Mouse (Mus musculus) CD8-positive naive resting alpha-beta T cell, adult 57 days (primary cell): Measurements from ENCODE around the gene Tmem63a. TPM values are rescaled to one million over a fixed set of nuclear protein-coding genes. Genes with fewer than 3 reads are reported as not detected.

Experiments
- total RNA-seq: library from RNA; stranded (reverse); gene quantifications from one replicate; pipeline ENCODE4 v1.2.4, GENCODE M21; 2023

Tmem63a gene
- 53.5 TPM for total RNA-seq

GRCm38 (mm10) chr1:180942166-180943031 is at the start of gene Tmem63a:
Tmem63a (plus strand) TSS chr1:180942344.

DNA sequence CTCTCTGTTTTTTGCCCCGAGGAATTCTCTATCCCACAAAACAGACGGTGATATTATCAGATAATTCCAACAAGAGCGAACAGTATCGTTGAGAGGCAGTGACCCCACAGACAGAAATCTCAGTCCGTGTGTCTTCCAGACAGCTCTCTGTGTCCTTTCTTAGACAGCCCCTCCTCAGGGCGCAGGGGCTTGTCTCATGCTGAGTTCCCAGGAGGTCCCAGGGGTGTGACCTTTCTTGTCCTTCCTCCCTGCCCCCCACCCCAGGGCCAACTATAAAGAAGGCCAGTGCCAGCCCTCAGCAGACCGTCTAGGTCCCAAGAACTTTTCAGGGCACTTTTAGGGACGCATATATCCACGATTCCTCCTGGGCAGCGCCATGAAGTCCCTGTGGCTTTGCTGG is 49.3 kb upstream of the Tmem63a start, which contains the start of gene Lefty2:
Lefty2 (plus strand) TSS at position 301 of the 400 bp plus-strand sequence.

DNA sequence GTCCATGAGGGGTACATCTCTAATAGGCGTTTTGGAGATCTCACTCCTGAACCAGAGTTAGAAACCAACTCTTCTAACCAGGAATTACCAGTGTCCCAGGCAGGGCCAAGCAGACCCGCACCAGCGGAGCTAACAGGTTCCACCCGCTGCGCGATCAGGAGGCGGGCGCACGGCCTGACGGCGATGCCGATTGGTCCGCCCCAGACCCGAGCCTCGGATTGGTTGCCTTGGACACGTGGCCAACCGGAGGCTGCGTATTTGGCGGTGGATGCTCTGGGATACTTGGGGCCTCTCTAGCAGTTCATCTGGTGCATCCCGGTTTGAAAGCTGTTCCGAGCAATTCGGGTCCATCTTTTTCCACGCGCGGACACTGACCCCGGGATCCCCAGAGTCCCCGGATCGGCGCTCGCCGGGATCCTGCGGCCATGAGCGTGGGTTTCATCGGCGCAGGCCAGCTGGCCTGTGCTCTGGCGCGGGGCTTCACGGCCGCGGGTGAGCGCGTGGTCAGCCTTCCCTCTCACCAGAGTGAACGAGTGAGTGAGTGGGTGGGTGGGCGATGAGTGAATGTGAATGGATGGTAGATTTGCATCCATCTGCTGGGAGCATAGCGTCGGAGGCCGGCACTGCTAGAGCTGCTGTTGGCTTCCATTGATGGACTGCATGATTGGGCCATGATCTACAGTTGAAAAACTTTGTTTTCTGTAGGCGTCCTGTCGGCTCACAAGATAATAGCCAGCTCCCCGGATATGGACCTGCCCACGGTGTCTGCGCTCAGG is 37.9 kb upstream of the Tmem63a start, which contains the start of gene Pycr2:
Pycr2 (plus strand) TSS at position 255 of the 776 bp plus-strand sequence.

DNA sequence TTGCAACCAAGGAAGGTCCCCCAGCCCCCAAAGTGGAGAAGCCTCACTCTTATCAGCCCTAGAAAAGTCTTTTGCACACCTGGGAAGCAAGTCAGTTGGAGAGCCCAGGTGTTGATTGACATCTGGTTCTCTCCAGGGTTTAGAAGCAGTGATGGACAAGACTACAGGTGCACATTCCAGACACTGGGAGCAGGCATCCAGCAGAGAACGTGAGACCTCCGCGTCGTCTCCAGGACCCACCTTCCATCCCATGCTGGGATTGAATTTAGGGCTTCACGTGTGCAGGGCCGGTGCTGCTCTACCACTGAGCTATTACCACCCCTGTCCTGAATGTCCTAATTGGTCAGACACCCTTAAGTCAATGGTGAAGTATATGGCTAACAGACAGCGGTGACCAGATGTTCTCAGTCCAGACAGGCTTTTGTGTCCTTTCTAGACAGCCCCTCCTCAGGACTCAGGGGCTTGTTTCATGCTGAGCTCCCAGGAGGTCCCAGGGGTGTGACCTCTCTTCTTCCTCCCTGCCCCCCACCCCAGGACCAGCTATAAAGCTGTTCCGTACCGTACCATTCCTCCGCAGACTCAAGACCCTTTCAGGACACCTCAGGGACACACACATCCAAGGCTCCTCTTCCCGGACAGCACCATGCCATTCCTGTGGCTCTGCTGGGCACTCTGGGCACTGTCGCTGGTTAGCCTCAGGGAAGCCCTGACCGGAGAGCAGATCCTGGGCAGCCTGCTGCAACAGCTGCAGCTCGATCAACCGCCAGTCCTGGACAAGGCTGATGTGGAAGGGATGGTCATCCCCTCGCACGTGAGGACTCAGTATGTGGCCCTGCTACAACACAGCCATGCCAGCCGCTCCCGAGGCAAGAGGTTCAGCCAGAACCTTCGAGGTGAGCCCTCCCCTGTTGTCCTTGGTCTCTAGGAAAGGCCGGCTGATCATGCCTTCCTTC is 7.4 kb upstream of the Tmem63a start, which contains the start of gene Lefty1:
Lefty1 (plus strand) TSS at position 556 of the 953 bp plus-strand sequence.

DNA sequence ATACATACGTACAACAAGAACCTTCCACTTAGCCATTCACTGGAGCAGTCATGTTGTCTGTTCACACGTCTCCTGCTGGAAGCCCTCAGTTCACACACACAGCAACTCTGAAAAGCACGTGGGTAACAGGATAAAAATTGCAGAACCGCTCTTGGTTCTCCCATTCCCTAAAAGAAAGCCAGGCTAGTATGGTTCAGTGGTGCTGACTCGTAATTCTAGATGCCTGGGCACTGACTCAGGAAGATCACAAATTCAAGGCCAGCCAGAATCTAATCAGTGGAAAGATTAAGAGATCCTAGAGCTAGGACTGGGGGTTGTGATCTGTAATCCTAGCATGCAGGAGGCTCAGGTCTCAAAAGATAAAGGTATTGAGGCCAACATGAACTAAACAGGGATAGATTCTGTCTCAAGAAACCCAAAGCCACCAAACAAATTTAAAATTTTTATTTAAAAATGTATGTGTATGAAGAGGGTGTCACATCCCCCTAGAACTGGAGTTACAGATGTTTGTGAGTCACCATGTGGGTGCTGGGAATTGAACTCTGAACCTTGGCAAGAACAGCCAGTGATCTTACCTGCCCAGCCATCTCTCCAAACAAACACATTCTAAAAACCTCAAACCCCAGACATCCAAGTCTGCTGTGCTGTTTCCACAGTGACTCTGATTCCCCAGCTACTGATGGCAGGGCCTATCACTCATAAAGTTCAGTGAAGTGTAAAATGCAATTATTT is 78.8 kb downstream of the Tmem63a start, which contains the start of gene Ephx1:
Ephx1 (minus strand) TSS at position 149 of the 732 bp plus-strand sequence.

Other genes starting within 250 kb of the Tmem63a start
- not detected for gene Mixl1, start 245.3 kb upstream of the Tmem63a start, total RNA-seq
- gene Acbd3, start 216.3 kb upstream of the Tmem63a start, total RNA-seq: 47.5 TPM
- gene H3f3a, start 128.4 kb upstream of the Tmem63a start, total RNA-seq: 742 TPM
- 62.7 TPM for gene Sde2, start 91.2 kb upstream of the Tmem63a start, total RNA-seq
- not detected for gene Lefty2, start 49.2 kb upstream of the Tmem63a start, total RNA-seq
- 52.1 TPM for gene Pycr2, start 38.1 kb upstream of the Tmem63a start, total RNA-seq
- not detected for gene Lefty1, start 7.3 kb upstream of the Tmem63a start, total RNA-seq
- gene Ephx1, start 78.6 kb downstream of the Tmem63a start, total RNA-seq: 59.8 TPM
- gene 9130409I23Rik, start 108.9 kb downstream of the Tmem63a start, total RNA-seq: not detected
- gene Nvl, start 201.9 kb downstream of the Tmem63a start, total RNA-seq: 29.0 TPM
- gene Cnih4, start 202.3 kb downstream of the Tmem63a start, total RNA-seq: 14.5 TPM